8 mouse cellular contexts compared by ENCODE assay signal in genomic region chrX:95165671-95166127, GRCm38 (mm10). TPM values are rescaled to one million over a fixed set of nuclear protein-coding genes. Genes with fewer than 3 reads are reported as not detected.
DNase-seq lines count a peak whose midpoint lies in the region; ATAC-seq and TF ChIP-seq lines count a peak whose summit lies in the region.

No protein-coding gene starts in this region.

- peak overlapping the region; percentile 67 for H3K9ac ChIP-seq in hindbrain, embryonic 12.5 days
- peak overlapping the region; percentile 52 for H3K9ac ChIP-seq in liver, embryonic 13.5 days

- 0 out of 2 replicates have a peak, but pooled peaks cover 3% of the 10 kb centered on the region for H3K27me3 ChIP-seq in hindbrain, embryonic 12.5 days
- peaks cover 5% of the 10 kb centered on the region; the same call in 1 of the 2 replicates for H3K27me3 ChIP-seq in liver, embryonic 13.5 days

- peak overlapping the region; percentile 58 for H3K4me2 ChIP-seq in hindbrain, embryonic 12.5 days (replicated peaks)
- peak overlapping the region; percentile 63 for H3K4me2 ChIP-seq in liver, embryonic 13.5 days

- intact Hi-C loops in left cerebral cortex, postnatal 14 days (cut with DNase I) = loop anchor here (10.0 kb wide), 1 partner anchor 141 kb away; the partner anchor contains the start of gene Spin4

- no peaks in the 10 kb centered on the region for H3K36me3 ChIP-seq in hindbrain, embryonic 12.5 days
- H3K36me3 ChIP-seq in liver, embryonic 13.5 days = no peaks in the 10 kb centered on the region

- no peak for TF ChIP-seq POLR2A in embryonic fibroblast, embryonic 13.5 days (IDR thresholded peaks at IDR 0.05; ENCODE audit: low read depth, low read length)
- no peak for TF ChIP-seq POLR2A in olfactory bulb, adult 2 months (IDR thresholded peaks at IDR 0.05; ENCODE audit: insufficient read depth, low read depth, low read length)

- WGBS in hindbrain, embryonic 12.5 days = 23% methylated on average over 9 of the region's 9 CpGs
- WGBS in liver, embryonic 13.5 days (ENCODE audit: insufficient replicate concordance) = 26% methylated on average over 9 of the region's 9 CpGs
- WGBS in olfactory bulb, adult 2 months = 16% methylated on average over 9 of the region's 9 CpGs

- peak overlapping the region; percentile 56 for H3K4me3 ChIP-seq in embryonic fibroblast, embryonic 13.5 days (ENCODE audit: insufficient read depth, low read length)
- peak overlapping the region; percentile 43 for H3K4me3 ChIP-seq in hindbrain, embryonic 12.5 days
- peak overlapping the region; percentile 54 for H3K4me3 ChIP-seq in liver, embryonic 13.5 days (replicated peaks)
- H3K4me3 ChIP-seq in olfactory bulb, adult 2 months (ENCODE audit: insufficient read depth, low read depth, low read length) = peak overlapping the region; percentile 68

- H3K4me1 ChIP-seq in embryonic fibroblast, embryonic 13.5 days (ENCODE audit: control insufficient read depth, insufficient read depth, low read length) = no peaks in the 10 kb centered on the region
- no peaks in the 10 kb centered on the region for H3K4me1 ChIP-seq in hindbrain, embryonic 12.5 days
- no peaks in the 10 kb centered on the region for H3K4me1 ChIP-seq in liver, embryonic 13.5 days (replicated peaks)
- H3K4me1 ChIP-seq in olfactory bulb, adult 2 months (ENCODE audit: control insufficient read depth, insufficient read depth, low read length) = no peaks in the 10 kb centered on the region

- ATAC-seq in hindbrain, embryonic 12.5 days (ENCODE audit: low FRiP score) = peak; percentile 74
- ATAC-seq in liver, embryonic 13.5 days (ENCODE audit: low read depth) = 0 out of 2 replicates have a peak, but pooled peaks have one; percentile 22

- peak; percentile 3 for DNase-seq in right cerebral cortex, postnatal 4 days
- no peak for DNase-seq in right cerebral cortex, adult 18-20 months
- peak; percentile 7 for DNase-seq in adrenal gland, postnatal 14 days
- DNase-seq in liver, embryonic 13.5 days = no peak
- DNase-seq in left cerebral cortex, postnatal 14 days (ENCODE audit: low spot score in 2 of 2) = no peak

- no peak for TF ChIP-seq CTCF in embryonic fibroblast, embryonic 13.5 days (IDR thresholded peaks at IDR 0.05; ENCODE audit: borderline replicate concordance, insufficient read depth, low read length)
- TF ChIP-seq CTCF in olfactory bulb, adult 2 months (IDR thresholded peaks at IDR 0.05; ENCODE audit: insufficient read depth, low read depth, low read length) = no peak

- H3K9me3 ChIP-seq in hindbrain, embryonic 12.5 days (replicated peaks) = no peaks in the 10 kb centered on the region
- no peaks in the 10 kb centered on the region for H3K9me3 ChIP-seq in liver, embryonic 13.5 days (replicated peaks)

- peak overlapping the region; percentile 81 for H3K27ac ChIP-seq in embryonic fibroblast, embryonic 13.5 days (ENCODE audit: insufficient read depth, low read length)
- H3K27ac ChIP-seq in hindbrain, embryonic 12.5 days = peak overlapping the region; percentile 90
- no peak overlapping the region for H3K27ac ChIP-seq in liver, embryonic 13.5 days
- peak overlapping the region; percentile 52 for H3K27ac ChIP-seq in olfactory bulb, adult 2 months (ENCODE audit: insufficient read depth, low read depth, low read length)

RNA-seq across cellular contexts. Expression of gene Arhgef9, which starts 31.0 kb away (rescaled TPM):
- total RNA-seq in adrenal gland, postnatal 14 days (2021) = 12.6 and 16.9 TPM in 2 replicates
- polyA plus RNA-seq in embryonic fibroblast, embryonic 13.5 days (2011; ENCODE audit: insufficient read length, low read depth, missing spikeins) = 14.7 and 16.2 TPM in 2 replicates
- 30.8 and 35.6 TPM in 2 replicates for polyA plus RNA-seq in hindbrain, embryonic 12.5 days (2016; fragmentation: Nextera tagmentation; extraction: Ambion mirVana)
- polyA plus RNA-seq in liver, embryonic 13.5 days (2015; fragmentation: Nextera tagmentation; extraction: Ambion mirVana) = 1.1 and 1.5 TPM in 2 replicates
- polyA plus RNA-seq in olfactory bulb, adult 2 months (2012; ENCODE audit: insufficient read depth, insufficient read length, low replicate concordance, missing spikeins) = 190 TPM in 1 of 2 replicates, not detected in the other
- total RNA-seq in left cerebral cortex, postnatal 14 days (2021) = 100 to 1,000 TPM; 255 to 274 TPM

Comparison
In these comparisons a context has a peak if more than half of its experiments do, and no peak if none do; other contexts are left out.
1. DNase-seq: peak in right cerebral cortex, postnatal 4 days (single experiment) and adrenal gland, postnatal 14 days (single experiment); none in right cerebral cortex, adult 18-20 months (single experiment), liver, embryonic 13.5 days (single experiment) and left cerebral cortex, postnatal 14 days (0 of 2).
2. Peak in every context shown above with its lines, with median percentiles within 50 percentile points of each other: H3K4me3 ChIP-seq.